Mouse (Mus musculus) limb, embryonic 13.5 days (tissue): Measurements from ENCODE around the gene Gm49368. TPM values are rescaled to one million over a fixed set of nuclear protein-coding genes. Genes with fewer than 3 reads are reported as not detected.

ENCODE experiments used
- ATAC-seq: fragments of 200-750 bp; cut with Nextera tagmentation; 2 replicates; pipeline ENCODE4 v1.8.0; 2017; ENCODE audit warnings: low read depth, moderate number of reproducible peaks, moderate TSS enrichment; ENCODE audit not compliant: low FRiP score
- H3K27ac ChIP-seq: fragments of 300-500 bp; sonication (generic); 2 replicates; pipeline ENCODE4 v1.5.1; 2015; ENCODE audit warnings: inconsistent platforms, mild to moderate bottlenecking, moderate library complexity
- H3K27me3 ChIP-seq: fragments of 300-500 bp; sonication (generic); 2 replicates; pipeline ENCODE4 v1.6.1; 2015; ENCODE audit warnings: mild to moderate bottlenecking, inconsistent platforms
- H3K36me3 ChIP-seq: fragments of 300-500 bp; sonication (generic); 2 replicates; pipeline ENCODE4 v1.6.1; 2015; ENCODE audit warnings: inconsistent platforms, mild to moderate bottlenecking, moderate library complexity
- H3K4me1 ChIP-seq: fragments of 300-500 bp; sonication (generic); 2 replicates; pipeline ENCODE4 v1.6.1; 2015; ENCODE audit warnings: inconsistent platforms
- H3K4me2 ChIP-seq: fragments of 300-500 bp; sonication (generic); replicated peaks from 2 replicates; pipeline ENCODE4 v1.6.1; 2015; ENCODE audit warnings: inconsistent platforms, mild to moderate bottlenecking, moderate library complexity
- H3K4me3 ChIP-seq: fragments of 300-500 bp; sonication (generic); 2 replicates; pipeline ENCODE4 v1.5.1; 2015; ENCODE audit warnings: moderate library complexity, mild to moderate bottlenecking, inconsistent platforms
- H3K9ac ChIP-seq: fragments of 300-500 bp; sonication (generic); 2 replicates; pipeline ENCODE4 v1.6.1; 2015; ENCODE audit warnings: mild to moderate bottlenecking, inconsistent platforms
- H3K9me3 ChIP-seq: fragments of 300-500 bp; sonication (generic); 2 replicates; pipeline ENCODE4 v1.6.1; 2016; ENCODE audit warnings: inconsistent platforms
- WGBS: fragments of 180-500 bp; shearing (Covaris S2); methylation state at CpG from one replicate; pipeline ENCODE4 v1.1.7; 2015; 5-methylcytosine and 5-hydroxymethylcytosine counted together
- polyA plus RNA-seq: library from polyadenylated mRNA; unstranded; fragments of >200 nt; fragmentation: Nextera tagmentation; extraction: Ambion mirVana; gene quantifications from 2 replicates; pipeline ENCODE4 v1.2.1, GENCODE M21; 2015

Gene Gm49368
- polyA plus RNA-seq, 1 experiment from 2014 or later = not detected

GRCm38 (mm10) chr7:128063211-128063781 lies 813 bp downstream of the Gm49368 start:
- no peaks in the 10 kb centered on the region for H3K9me3 ChIP-seq
- no peak overlapping the region for H3K27ac ChIP-seq
- H3K27me3 ChIP-seq = no peaks in the 10 kb centered on the region
- 88% methylated on average over 6 of the region's 6 CpGs for WGBS
- no peaks in the 10 kb centered on the region for H3K4me1 ChIP-seq
- no peaks in the 10 kb centered on the region for H3K36me3 ChIP-seq
- H3K9ac ChIP-seq = no peak overlapping the region
- H3K4me3 ChIP-seq = no peak overlapping the region
- no peak for ATAC-seq
- H3K4me2 ChIP-seq = no peak overlapping the region

- ATAC-seq = no peak
- WGBS = 86% methylated on average over 5 of the region's 5 CpGs
These were observed 3.1 kb downstream of the Gm49368 start for GRCm38 (mm10) chr7:128065547-128065946.

DNA sequence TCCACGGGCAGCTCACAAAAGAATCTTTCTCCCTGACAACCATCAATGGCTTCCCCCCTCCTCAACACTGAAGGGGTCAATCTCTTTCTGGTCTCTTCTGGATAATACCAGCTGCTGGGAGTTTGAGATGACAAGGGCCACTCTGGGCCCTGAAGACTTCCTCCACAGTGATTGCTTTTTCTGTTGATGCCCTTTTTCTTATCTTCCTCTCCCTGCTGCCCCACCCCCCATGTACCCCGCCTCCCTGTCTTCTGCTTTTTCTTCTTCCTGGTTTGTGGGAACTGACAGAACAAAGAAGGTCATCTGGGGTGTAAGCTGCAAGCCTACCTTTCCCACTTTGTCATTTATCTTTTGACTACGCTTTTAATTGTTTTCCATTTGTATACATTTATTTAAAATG lies 5.4 kb downstream of the Gm49368 start:
- WGBS = 70% methylated on average over 3 of the region's 3 CpGs
- H3K9me3 ChIP-seq = no peaks in the 10 kb centered on the region
- no peak for ATAC-seq
- no peak overlapping the region for H3K27ac ChIP-seq
- no peak overlapping the region for H3K9ac ChIP-seq
- no peak overlapping the region for H3K4me2 ChIP-seq
- no peaks in the 10 kb centered on the region for H3K27me3 ChIP-seq
- no peak overlapping the region for H3K4me3 ChIP-seq
- no peaks in the 10 kb centered on the region for H3K36me3 ChIP-seq
- H3K4me1 ChIP-seq = no peaks in the 10 kb centered on the region

More at GRCm38 (mm10) chr7:128065547-128065946, 3.1 kb downstream of the Gm49368 start:
- Histone ChIP-seq H3K27me3 (no peaks in the 10 kb centered on the region), H3K27ac (no peak overlapping the region), H3K9ac (no peak overlapping the region), H3K4me3 (no peak overlapping the region), H3K4me1 (no peaks in the 10 kb centered on the region), H3K36me3 (no peaks in the 10 kb centered on the region), H3K4me2 (no peak overlapping the region), H3K9me3 (no peaks in the 10 kb centered on the region)

DNA sequence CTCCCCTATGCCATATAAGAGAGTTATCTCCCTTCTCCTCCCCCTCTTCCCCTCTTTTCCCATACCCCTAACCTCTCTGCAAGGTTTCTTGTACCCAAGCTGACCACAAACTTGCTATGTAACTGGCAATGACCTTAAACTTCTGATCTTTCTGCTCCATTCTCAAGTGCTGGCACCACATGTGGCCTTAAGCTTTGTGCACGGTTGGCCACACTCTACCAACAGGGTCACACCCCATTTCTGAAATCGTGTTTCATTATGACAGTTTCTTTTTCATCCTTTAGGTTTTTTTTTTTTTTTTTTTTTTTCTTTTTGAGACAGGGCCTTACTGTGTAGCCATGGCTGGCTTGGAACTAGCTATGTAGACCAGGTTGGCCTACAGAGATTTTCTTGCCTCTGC lies 7.4 kb downstream of the Gm49368 start:
- H3K27ac ChIP-seq = no peak overlapping the region
- no peak overlapping the region for H3K4me3 ChIP-seq
- no peaks in the 10 kb centered on the region for H3K9me3 ChIP-seq
- no peaks in the 10 kb centered on the region for H3K36me3 ChIP-seq
- no peak overlapping the region for H3K4me2 ChIP-seq
- H3K27me3 ChIP-seq = no peaks in the 10 kb centered on the region
- no peaks in the 10 kb centered on the region for H3K4me1 ChIP-seq
- no peak overlapping the region for H3K9ac ChIP-seq
- ATAC-seq = no peak
- 76% methylated on average over 2 of the region's 2 CpGs for WGBS

DNA sequence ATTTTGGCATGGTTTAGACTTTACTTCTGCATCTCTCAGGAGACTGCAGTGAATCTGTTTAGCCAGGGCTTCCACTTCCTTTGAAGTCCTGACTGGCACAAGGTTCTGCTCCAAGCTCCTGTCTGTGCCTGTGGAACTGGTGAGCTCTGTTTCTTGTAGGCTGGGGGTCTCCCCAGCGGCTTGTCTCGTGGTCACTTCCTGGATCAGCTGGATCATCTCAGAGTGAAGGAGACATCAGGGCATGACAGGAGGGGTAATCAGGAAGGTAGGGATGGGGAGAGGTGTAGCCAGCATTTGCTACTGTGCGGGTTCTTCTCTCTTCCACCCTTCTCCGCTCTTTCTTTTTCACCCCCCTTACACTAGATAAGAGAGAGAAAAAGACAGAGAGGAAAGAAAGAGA lies 9.3 kb downstream of the Gm49368 start:
- no peaks in the 10 kb centered on the region for H3K9me3 ChIP-seq
- WGBS = 71% methylated on average over 4 of the region's 4 CpGs
- no peak overlapping the region for H3K9ac ChIP-seq
- H3K27ac ChIP-seq = no peak overlapping the region
- H3K4me2 ChIP-seq = no peak overlapping the region
- H3K27me3 ChIP-seq = no peaks in the 10 kb centered on the region
- H3K4me3 ChIP-seq = no peak overlapping the region
- H3K36me3 ChIP-seq = no peaks in the 10 kb centered on the region
- H3K4me1 ChIP-seq = no peaks in the 10 kb centered on the region
- no peak for ATAC-seq

- no peak overlapping the region for H3K9ac ChIP-seq
- 74% methylated on average over 8 of the region's 8 CpGs for WGBS
- H3K27ac ChIP-seq = no peak overlapping the region
- no peaks in the 10 kb centered on the region for H3K9me3 ChIP-seq
- H3K36me3 ChIP-seq = no peaks in the 10 kb centered on the region
- no peak overlapping the region for H3K4me2 ChIP-seq
- ATAC-seq = no peak
- no peaks in the 10 kb centered on the region for H3K4me1 ChIP-seq
- no peaks in the 10 kb centered on the region for H3K27me3 ChIP-seq
- H3K4me3 ChIP-seq = no peak overlapping the region
These were observed 17.5 kb downstream of the Gm49368 start for GRCm38 (mm10) chr7:128080012-128080411.

GRCm38 (mm10) chr7:128089141-128089540 lies 26.7 kb downstream of the Gm49368 start:
- 82% methylated on average over 7 of the region's 7 CpGs for WGBS

DNA sequence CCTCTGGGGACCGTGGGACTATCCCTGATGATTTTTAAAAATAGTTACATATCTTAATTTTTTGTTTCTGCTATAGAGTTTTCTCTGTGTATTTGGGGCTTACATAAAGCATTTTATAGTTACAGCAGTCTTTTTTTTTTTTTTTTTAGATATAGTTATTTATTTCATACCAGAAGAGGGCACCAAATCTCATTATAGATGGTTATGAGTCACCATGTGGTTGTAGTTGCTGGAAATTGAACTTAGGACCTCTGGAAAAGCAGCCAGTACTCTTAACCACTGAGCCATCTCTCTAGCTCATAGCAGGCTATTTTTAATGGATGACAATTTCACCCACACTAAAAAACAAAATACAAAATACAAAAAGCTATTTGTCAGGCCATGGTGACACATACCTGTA lies 35.7 kb downstream of the Gm49368 start:
- 91% methylated on average over 1 of the region's 1 CpGs for WGBS
- Histone ChIP-seq H3K4me3 (no peak overlapping the region), H3K4me1 (no peaks in the 10 kb centered on the region), H3K27ac (no peak overlapping the region), H3K36me3 (no peaks in the 10 kb centered on the region), H3K4me2 (no peak overlapping the region), H3K9me3 (no peaks in the 10 kb centered on the region), H3K9ac (no peak overlapping the region), H3K27me3 (no peaks in the 10 kb centered on the region)
- no peak for ATAC-seq

More at GRCm38 (mm10) chr7:128089141-128089540, 26.7 kb downstream of the Gm49368 start:
- H3K27me3 ChIP-seq = no peaks in the 10 kb centered on the region
- no peaks in the 10 kb centered on the region for H3K36me3 ChIP-seq
- H3K27ac ChIP-seq = no peak overlapping the region
- H3K9ac ChIP-seq = no peak overlapping the region
- H3K9me3 ChIP-seq = no peaks in the 10 kb centered on the region
- no peak for ATAC-seq
- no peak overlapping the region for H3K4me3 ChIP-seq
- H3K4me2 ChIP-seq = no peak overlapping the region
- no peaks in the 10 kb centered on the region for H3K4me1 ChIP-seq

DNA sequence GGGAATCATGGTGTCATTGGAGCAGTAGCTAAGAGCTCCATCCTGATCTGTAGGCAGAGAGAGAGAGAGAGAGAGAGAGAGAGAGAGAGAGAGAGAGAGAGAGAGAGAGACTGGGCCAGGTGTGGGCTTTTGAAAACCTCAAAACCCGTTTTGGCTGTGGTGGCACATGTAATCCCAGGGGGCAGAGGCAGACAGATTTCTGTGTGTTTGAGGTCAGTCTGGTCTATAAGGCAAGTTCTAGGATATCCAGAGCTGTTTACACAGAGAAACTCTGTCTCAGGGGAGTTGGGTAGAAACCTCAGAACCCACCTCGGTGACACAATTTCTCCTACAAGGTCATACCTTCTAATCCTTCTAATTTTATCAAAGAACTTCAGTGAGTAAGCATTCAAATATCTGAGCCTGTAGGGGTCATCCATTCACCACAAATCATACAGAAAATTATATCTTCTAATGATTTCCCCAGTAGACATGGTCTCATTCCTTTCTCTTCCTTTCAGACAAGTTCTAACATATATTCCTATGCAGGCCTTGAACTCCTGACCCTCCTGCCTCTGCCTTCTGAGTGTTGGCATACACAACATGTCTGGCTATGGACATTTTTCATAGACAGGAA lies 38.4 kb downstream of the Gm49368 start:
- Histone ChIP-seq H3K36me3 (no peaks in the 10 kb centered on the region), H3K9ac (no peak overlapping the region), H3K4me1 (no peaks in the 10 kb centered on the region), H3K27me3 (no peaks in the 10 kb centered on the region), H3K27ac (no peak overlapping the region), H3K4me2 (no peak overlapping the region), H3K9me3 (no peaks in the 10 kb centered on the region), H3K4me3 (no peak overlapping the region)
- 57% methylated on average over 2 of the region's 2 CpGs for WGBS
- no peak for ATAC-seq

- Histone ChIP-seq H3K27ac (no peak overlapping the region), H3K9ac (no peak overlapping the region), H3K36me3 (no peaks in the 10 kb centered on the region), H3K9me3 (no peaks in the 10 kb centered on the region), H3K4me2 (no peak overlapping the region), H3K4me3 (no peak overlapping the region), H3K4me1 (no peaks in the 10 kb centered on the region), H3K27me3 (no peaks in the 10 kb centered on the region)
- 61% methylated on average over 4 of the region's 4 CpGs for WGBS
- no peak for ATAC-seq
These were observed 42.8 kb downstream of the Gm49368 start for GRCm38 (mm10) chr7:128105246-128105645.

DNA sequence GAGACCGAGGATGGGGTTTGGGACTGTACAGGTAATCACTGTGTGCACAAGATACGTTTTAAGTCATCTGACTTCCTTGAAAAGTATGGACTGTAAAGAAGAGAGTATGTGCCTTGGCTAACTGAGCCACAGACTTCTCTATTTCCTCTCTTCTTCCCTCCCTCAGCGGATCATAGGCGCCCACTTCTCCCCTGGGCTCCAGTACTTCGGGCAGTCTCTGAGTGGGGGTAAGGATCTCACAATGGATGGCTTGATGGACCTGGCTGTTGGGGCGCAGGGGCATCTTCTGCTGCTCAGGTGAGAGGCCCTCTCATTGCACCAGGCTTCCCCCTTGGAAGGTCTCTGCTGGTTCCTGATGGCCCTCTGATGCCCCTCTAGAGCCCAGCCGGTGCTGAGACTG lies 45.0 kb downstream of the Gm49368 start:
- H3K9me3 ChIP-seq = no peaks in the 10 kb centered on the region

GRCm38 (mm10) chr7:128110314-128110713 lies 47.8 kb downstream of the Gm49368 start:
- 74% methylated on average over 2 of the region's 2 CpGs for WGBS
- no peaks in the 10 kb centered on the region for H3K9me3 ChIP-seq
- H3K27ac ChIP-seq = no peak overlapping the region
- H3K9ac ChIP-seq = no peak overlapping the region
- no peaks in the 10 kb centered on the region for H3K27me3 ChIP-seq
- H3K4me3 ChIP-seq = no peak overlapping the region
- no peak overlapping the region for H3K4me2 ChIP-seq
- no peaks in the 10 kb centered on the region for H3K36me3 ChIP-seq
- H3K4me1 ChIP-seq = no peaks in the 10 kb centered on the region
- no peak for ATAC-seq

More for the DNA sequence above, 45.0 kb downstream of the Gm49368 start:
- no peak for ATAC-seq
- H3K4me1 ChIP-seq = no peaks in the 10 kb centered on the region
- H3K27me3 ChIP-seq = no peaks in the 10 kb centered on the region
- no peak overlapping the region for H3K4me3 ChIP-seq
- WGBS = 88% methylated on average over 7 of the region's 7 CpGs
- no peaks in the 10 kb centered on the region for H3K36me3 ChIP-seq
- H3K27ac ChIP-seq = no peak overlapping the region
- no peak overlapping the region for H3K9ac ChIP-seq
- no peak overlapping the region for H3K4me2 ChIP-seq

DNA sequence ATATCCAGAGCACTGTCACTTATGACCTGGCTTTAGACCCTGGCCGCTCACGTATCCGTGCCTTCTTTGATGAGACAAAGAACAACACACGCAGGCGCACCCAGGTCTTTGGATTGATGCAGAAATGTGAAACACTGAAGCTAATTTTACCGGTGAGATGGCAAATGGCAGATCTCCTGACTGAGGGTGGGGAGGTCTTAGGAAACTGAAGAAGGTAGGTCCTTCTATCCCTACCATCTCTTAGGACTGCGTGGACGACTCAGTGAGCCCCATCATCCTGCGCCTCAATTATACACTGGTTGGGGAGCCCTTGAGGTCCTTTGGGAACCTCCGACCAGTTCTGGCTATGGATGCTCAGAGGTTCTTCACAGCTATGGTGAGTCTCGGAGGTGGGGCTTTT lies 49.6 kb downstream of the Gm49368 start:
- Histone ChIP-seq H3K4me2 (no peak overlapping the region), H3K4me1 (no peaks in the 10 kb centered on the region), H3K27ac (no peak overlapping the region), H3K36me3 (no peaks in the 10 kb centered on the region), H3K9me3 (no peaks in the 10 kb centered on the region), H3K9ac (no peak overlapping the region), H3K4me3 (no peak overlapping the region), H3K27me3 (no peaks in the 10 kb centered on the region)
- WGBS = 91% methylated on average over 11 of the region's 11 CpGs
- no peak for ATAC-seq
